Mouse (Mus musculus) layer of hippocampus, postnatal 10 days (tissue): ENCODE results near the gene Aqp11. TPM values are rescaled to one million over a fixed set of nuclear protein-coding genes. Genes with fewer than 3 reads are reported as not detected.

Experiments
- DNase-seq, 2 experiments: peaks; one replicate each; pipeline ENCODE4 v3.0.0; 2021; ENCODE audit warnings: low spot score in 2 of 2
- total RNA-seq, 2 experiments: library from RNA; stranded (reverse); gene quantifications; 2 replicates each; pipeline ENCODE4 v1.2.3; 2021

Gene Aqp11
- total RNA-seq, 2 experiments from 2014 or later: 39.7 to 39.9 TPM

DNA sequence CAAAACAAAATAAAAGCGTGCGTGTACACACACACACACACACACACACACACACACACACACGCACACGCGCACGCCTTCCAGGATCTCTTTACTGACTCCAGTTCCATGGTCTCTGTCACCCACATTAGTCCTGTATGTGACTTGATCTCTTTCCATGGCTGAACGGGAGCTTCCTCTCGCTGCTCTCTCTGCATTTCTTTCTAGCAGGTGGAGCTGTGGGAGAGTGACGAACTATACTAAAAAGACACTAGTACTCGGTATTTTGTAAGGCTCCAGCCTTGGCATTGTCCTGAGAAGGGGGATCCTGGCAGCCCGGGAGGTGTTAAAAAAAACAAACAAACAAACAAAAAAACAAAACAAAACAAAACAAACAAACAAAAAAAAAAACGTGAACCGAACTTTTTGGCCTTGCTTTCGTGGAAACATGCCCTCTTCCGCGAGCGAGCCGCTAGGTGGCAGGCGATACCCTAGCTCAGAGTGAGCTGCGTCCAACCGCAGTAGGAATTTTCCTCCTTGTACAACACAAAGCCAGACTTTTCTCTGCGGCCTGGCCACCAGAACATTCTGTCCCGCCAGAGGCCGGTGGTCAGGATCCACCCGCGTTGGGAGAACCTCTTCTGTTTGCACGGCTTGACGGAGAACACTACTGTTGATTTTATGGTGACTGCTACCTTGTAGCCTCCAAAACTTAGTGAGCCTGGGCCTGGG lies 9.9 kb upstream of the Aqp11 start:
- peak; percentile 87 to 90 for DNase-seq

DNA sequence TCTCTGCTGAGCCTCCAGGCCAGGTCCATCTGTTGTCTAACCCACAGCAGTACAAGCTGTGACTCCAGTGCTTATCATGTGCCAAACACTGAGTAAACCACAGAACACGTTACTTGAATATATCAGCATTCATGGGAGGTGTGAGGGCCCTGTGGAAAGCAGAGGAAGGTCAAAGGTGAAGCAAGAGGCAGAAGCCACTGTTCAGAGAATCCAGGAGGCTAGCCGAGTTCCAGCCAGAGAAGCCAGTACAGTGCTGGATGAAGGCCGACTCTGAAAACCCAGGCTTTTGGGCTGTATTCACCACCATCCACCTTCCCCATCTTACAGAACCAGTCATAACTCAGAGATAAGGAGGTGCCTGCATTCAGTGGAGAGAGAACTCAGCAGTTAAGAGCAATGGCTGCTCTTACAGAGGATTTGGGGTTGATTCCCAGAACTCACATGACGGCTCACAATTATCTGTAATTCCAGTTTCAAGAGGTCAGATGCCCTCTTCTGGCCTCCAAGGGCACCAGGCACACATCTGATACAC lies 9.2 kb upstream of the Aqp11 start:
- no peak for DNase-seq

DNA sequence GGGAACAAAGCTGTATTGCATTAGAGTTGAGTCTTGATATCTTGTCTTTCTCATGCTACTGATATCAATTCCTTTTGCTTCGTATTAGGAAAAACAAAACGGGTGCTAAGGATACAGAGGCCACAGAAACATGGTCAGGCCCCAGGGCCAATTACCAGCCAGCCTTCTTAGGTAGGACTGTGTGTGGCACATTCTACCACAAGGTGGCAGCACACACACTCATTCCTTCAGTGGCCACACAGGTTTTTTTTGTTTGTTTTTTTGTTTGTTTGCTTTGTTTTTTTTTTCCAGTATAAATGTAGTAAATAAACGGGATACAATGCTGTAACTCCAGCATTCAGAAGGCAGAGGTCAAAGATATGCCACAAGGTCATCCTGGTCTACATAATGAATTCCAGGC lies 7.2 kb upstream of the Aqp11 start:
- DNase-seq: peak; percentile 73 to 77

DNA sequence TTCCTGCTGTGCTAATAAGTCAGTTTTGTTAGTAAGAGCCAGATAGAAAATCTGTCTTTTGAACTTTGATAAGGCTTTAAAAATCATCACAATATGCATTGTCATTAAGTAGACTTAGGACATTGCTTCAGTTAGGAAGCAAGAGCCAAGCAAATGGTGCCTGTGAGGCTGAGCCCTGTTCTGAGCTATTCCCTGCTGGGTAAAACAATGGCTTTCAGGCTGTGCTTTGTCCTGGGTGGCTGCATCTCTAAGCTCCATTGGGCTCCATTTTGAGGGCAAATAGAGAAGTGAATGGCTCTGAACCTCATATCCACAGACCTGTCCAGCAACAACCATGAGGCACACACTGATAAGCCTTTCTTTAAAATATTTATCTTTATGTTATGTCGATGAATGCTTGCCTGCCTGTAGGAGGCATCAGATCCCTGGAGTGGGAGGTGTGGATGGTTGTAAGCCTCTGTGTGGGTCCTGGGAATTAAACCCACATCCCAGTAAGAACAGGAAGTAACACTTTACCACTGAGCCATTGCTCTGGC lies 3.7 kb upstream of the Aqp11 start:
- no peak for DNase-seq

DNA sequence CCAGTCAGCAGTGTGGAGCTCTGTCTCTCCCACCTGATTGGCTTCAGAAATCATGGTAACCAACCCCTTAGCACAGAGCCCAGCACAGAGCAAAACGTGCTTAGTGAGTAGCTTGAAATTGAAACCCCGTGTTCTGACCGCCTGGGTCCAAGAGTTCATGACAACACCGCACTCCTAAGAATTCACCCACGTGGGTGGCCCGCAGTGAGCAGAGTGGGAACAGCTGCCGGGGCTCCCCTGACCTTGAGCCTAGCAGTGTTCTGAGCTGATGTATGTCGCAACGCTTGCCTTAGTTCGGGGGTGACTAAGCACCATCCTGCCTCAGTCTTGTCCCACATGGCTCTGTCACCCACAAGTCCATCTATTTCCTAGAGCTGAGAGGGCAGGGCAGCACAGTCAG lies 2.9 kb upstream of the Aqp11 start:
- no peak for DNase-seq

DNA sequence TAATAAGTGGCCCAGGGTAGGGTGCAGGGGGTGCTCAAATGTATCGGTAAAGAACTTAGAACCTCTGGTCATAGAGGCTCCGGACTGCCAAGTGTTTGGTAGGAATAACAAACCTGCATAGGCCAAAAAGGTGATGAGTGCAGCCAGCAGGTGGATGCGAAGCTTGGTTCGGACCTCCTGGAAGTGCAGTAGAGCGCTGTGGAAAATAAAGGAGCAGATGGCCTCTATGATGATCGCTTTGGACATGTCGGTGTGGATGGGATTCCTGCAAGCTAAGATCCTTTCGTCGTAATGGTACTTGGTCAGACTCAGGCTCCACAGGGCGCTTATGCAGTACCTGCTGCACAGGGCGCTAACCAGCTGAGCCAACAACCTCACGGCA lies 842 bp downstream of the Aqp11 start:
- DNase-seq: no peak

DNA sequence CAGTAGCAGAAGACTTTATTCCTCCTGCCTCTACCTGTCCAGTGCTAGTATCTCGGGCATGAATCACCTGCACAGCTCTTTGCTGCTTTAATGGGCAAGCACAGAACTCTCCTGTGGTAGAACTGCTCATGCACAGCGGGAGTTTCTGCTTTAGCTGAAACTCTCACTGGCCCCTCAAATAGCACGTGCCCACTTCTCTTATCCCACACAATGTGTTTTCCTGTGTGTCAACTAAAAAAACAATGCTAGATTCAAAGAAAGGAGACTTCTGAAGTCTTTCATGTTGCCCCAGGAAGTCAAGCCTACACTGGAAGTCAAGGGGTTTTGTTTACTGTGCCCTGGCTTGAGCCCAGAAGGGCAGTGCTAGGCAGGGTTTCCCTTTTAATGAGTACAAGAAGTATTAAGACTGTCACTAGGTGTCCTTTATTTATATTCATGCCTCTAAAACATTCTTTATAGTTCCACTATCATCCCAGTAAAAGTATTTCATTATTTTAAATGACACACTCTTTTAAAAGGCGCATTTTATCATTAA lies 2.1 kb downstream of the Aqp11 start:
- no peak for DNase-seq

DNA sequence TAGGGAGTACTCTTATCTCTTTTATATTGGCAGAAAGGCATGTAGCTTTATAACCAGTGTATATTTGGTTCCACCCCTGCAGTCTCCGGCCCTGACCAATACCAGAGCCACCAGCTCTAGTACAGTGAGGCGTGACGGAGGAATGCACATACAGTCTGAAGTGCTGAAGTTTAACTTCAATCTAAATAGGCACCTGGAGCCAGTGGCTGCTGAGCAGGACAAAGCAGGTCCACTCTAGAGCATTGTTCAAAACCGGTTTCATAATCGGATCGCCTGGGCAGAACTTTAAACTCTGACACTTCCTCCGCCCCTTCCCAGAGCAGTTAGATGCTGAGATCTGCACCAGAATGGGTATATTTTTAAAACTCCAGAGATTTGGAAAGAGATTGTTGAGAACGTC lies 3.1 kb downstream of the Aqp11 start:
- no peak for DNase-seq

DNA sequence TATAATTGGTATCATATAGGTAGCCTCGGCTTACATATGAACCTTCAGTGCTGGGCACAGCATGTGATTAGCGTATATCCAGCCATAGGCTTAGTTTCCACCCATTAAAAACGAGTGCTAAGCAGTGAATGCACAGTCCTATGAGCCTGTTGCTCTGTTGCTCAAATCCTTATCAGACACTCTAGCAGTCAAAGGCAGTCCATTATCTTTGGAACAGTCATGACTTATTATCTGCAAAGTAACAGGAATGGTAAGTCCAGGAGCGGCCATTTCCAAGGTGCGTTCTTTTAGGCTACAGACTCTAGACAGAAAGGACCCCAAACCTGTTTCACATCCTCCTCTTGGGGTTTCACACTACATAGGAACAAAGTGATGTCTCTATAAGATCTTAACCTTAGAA lies 4.5 kb downstream of the Aqp11 start:
- DNase-seq: no peak

DNA sequence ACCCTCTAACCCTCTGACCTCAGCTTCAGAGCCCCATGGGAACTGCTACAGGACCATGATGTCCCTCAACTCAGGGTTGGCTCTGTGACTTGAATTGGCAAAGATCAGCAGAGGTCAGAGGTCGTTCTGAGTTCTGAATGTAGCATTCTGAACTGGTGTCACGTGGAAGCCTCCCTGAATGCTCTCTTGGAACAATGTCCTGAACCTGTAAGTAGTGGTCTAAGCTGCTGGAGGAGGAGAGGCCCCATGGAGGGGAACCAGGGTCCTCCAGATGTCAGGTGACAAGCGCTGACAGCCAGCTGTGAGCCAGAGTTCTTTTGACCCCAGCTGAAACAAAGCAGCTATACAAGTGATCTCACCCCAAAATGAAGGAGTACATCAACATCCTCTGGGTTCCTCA lies 7.7 kb downstream of the Aqp11 start:
- DNase-seq: no peak

DNA sequence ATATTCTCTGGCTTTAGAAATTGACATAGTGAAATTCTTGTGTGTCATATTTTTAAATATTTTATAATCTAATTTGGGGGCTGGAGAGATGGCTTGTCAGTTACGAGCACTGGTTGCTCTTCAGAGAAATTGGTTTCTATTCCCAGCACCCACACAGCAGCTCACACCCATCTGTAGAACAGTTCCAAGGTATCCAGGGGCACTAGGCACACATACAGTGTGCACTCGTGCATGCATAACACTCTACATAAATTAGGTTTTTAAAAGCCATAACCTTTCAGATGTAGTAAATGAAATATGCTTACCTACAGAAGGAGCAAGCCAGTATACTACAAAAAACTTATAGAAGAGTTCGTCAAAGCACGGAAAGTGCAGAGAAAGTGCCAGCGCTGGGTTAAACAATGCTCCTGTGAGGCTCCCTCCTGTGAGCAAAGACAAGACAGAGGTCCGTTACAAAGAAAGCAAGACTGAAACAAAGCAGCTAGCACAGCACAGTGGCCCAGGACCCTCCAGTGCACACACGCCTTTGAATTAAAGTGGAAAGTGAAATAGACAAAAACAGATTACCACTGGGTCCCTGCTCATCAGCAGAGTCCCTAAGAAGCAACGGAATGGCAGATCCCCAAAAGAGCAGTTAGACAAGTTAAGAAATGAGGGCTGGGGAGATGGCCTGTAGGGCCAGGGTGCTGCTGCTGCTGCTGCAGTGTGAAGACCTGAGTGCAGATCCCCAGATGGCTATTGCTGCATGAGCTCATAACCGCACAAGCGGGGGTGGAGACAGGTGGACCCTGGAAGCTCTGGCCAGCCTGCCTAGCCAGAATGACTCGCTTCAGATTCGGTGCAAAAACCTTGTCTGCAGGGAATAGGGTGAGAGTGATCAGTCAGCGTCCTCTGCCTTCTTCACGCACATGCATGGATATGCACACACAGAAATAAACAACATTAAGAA lies 9.1 kb downstream of the Aqp11 start:
- DNase-seq: no peak

DNA sequence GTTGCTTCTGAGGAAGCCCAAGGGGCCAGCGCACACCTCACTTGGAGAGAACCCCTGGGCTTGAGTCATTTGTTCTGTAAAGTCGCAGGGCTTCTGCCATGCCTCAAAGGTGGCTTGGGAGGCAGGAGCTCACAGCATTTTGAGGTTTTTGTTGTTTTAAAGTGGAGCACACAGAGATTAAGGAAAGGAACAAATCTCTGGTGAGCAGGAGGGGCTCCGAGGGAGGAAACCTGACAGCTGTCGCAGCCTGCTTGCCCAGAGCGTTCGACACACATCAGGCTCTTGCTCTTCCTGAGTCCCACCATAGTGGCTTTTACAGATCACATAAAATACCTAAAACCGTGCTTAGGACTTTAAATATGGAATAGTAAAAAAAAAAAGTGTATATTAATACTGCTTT lies 11.3 kb downstream of the Aqp11 start:
- no peak for DNase-seq

DNA sequence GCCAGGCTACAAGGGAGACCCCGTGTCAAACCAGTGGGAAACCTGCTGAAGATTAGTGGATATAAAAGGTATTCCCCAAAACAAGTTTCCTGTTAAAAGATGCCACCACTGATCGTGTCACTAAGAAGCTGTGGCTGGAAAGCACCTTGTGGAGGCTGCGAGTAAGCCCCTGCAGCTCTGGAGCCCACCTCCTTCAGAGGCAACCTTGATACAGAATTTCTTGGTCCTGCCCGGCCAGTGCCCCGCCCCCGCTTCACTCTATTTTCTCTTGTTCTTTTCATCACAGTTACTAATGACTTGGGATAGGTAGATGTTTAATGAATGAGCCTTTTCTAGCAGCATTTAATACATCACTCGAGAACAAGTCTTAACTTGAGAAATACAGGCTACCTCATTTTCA lies 12.0 kb downstream of the Aqp11 start:
- DNase-seq: no peak

DNA sequence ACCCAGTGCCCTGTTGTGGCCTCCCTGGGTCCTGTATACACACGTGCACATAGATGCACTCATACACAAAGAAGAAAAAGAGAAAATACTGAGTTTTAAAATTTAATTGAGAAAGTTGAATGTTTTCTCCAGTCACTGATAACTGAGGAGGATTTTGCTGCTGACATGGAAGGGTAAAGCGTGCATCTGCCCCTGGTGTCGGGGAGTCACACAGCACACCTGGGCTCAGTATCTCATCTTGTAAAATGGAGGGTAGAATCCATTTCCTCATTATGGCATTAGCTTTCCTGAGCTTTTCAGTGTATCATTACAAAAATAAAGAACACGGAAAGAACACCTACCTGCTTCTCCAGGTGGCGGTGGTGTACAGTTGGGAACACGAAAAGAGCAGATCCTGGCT lies 12.7 kb downstream of the Aqp11 start:
- DNase-seq: no peak

DNA sequence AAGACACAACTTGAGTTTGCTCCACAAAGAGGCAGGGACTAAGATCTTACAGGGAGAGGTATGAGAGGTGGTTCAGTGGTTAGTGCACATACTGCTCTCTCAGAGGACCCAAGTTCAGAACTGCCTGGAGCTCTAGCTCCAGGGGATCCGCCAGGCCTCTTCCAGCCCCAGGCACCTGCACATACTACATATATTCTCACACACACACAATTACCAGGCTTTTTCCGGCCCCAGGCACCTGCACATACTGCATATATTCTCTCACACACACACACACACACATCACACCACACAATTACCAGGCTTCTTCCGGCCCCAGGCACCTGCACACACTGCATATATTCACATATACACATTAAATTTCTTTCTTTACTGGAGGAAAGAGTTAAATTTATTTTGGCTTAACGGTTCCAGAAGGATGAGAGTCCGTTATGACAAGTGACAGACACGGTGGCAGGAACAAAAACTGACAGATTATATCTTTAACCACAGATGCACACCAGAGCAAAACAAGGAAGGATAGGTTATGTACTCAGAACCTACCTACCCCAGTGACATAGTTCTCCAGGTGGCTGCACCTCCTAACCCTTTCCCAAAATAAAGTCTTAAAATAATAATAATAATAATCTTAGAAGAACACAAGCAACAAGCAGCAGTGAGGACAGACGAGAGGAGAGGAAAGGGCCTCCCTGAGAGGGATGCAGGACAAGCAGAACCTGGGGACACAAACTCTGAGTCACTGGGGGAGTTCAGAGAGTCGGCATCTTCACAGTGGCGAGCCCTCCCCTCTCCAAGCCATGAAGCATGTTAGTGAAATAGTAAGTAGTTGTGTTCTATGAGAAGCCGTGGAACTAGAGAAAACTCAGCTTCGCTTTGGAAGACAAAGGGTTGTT lies 14.2 kb downstream of the Aqp11 start:
- no peak for DNase-seq

DNA sequence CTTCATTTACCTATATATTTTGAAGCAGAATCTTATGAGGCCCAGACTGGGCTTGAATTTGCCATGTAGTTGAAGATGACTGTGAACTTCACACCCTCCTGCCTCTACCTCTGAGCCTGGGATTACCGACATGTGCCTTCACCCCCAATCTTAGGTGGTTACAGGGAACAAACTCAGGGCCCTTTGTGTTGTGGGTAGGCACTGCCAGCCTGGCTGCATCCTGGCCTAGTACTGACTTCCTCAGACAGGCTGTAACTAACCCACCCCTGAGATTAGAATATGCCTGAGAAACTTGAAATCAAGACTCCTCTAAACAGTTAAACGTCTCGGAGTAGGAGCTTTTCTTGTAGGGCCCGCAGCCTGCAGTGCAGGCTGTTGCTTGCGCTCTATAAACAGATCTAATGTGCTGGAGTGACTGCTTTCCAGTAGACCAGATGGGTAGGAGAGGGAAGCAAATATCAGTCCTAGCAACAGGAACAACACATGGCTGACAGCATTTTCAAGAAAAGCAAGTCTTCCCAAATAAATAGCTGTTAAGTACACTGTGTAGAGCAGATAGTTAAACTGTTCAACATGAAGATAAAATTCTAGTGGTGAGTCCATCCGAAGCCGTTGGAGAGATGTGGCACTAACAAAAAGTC lies 15.7 kb downstream of the Aqp11 start:
- no peak for DNase-seq

DNA sequence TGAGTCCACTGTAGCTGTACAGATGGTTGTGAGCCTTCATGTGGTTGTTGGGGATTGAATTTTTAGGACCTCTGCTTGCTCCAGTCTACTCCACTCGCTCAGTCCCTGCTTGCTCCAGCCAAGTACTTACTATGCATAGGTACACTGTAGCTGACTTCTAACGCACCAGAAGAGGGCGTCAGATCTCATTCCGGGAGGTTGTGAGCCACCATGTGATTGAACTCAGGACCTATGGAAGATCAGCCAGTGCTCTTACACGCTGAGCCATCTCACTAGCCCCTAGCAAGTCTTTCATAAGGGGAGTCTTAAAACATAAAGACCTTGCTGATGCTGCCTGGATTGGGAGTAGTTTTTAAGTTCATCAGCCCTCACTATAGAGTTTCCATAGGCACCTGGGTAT lies 18.0 kb downstream of the Aqp11 start:
- DNase-seq: no peak

DNA sequence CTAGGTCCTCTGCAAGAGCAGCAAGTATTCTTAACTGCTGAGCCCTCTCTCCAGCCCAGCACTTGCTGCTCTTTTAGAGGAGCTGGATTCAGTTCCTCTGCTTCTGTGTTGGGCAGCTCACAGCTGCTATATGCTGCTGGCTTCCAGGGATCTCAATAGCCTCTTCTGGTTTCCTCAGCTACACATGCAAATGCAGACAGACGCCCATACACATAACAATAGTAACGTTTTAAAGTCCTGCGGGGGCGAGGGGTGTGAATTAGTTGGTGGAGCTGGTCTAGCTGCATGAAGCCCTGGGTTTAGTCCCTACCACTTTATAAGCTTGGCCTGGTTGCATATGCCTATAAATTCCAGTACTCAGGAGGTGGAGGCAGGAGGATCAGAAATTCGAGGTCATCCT lies 19.0 kb downstream of the Aqp11 start:
- DNase-seq: no peak

DNA sequence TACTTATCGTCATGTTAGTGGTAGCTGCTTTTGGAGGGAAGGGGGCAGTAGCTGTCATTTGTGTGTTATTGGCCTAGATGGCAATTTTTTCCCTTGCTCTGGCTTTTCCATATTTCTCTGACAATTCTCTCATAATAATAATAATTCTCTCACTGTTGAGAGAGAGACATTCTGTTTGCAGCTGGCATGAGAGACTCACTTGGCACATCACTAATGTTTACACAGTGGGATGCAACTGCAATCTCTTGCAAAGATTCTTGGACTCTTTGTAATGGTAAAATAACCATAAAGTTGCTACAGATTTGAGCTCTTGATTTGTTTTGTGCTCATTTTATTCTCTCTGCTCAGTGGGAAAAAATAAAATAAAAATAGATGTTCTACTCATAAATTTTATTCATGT lies 20.8 kb downstream of the Aqp11 start:
- DNase-seq: no peak

DNA sequence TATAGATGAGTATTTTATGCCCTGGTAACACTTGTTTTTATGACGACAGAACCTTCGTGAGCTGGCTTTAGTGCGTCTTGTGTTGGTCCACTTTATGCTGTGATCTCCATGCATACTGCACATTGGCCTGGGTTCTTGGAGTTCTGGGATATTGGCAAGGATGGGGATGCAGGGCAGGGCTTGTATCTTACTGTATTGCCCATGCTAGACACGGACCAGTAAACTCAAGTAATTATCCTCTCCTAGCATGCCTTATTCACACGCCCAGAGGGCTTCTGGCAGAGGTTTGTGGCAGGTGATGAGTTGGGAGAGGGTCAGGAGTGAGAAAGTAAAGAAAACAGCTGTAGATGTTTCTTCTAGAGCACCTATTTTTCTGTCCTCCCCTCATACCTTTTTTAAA lies 23.4 kb downstream of the Aqp11 start:
- DNase-seq: no peak
